Mouse (Mus musculus) skeletal muscle tissue, adult 2 months (tissue): ENCODE data around the gene Hoxc10.

Experiments used
- DNase-seq: peaks from one replicate; pipeline ENCODE4 v3.0.0-alpha.2; 2012; ENCODE audit warnings: low read depth, low spot score

The Hoxc10 gene

GRCm38 (mm10) chr15:102990461-102991397 lies 24.1 kb downstream of the Hoxc10 start, which contains the start of gene Hoxc8:
TSS of gene Hoxc8 (plus strand) at chr15:102990607.
- DNase-seq: no peak

GRCm38 (mm10) chr15:102991782-102992181 lies 25.2 kb downstream of the Hoxc10 start:
- DNase-seq: no peak

- no peak for DNase-seq
Observed at GRCm38 (mm10) chr15:102992206-102992605, 25.6 kb downstream of the Hoxc10 start.

GRCm38 (mm10) chr15:102992863-102993262 lies 26.3 kb downstream of the Hoxc10 start:
- DNase-seq: no peak

GRCm38 (mm10) chr15:102996548-102996947 lies 30.0 kb downstream of the Hoxc10 start:
- no peak for DNase-seq

GRCm38 (mm10) chr15:102997431-102997830 lies 30.8 kb downstream of the Hoxc10 start:
- no peak for DNase-seq

DNA sequence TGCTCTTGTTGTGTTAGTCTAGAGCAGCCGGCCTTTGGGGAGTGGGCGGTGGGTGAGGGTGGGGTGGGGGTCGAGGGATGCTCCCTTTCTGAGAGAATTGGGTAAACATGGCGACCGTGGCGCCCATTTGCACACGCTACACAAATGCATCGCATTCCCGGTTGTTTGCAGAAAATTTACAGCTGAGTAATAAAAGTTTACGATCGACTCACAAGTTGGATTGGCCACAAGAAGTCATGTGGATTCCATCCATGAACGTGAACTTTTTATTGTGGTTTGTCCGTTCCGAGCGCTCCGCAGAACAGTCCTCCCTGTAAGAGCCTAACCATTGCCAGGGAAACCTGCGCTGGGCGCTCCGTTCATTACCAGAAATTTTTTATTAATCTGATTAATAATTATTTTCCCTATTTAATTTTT lies 31.4 kb downstream of the Hoxc10 start, which contains the start of gene Hoxc6:
Gene Hoxc6, plus strand, starts transcription at position 319 of the 417 bp plus-strand sequence.
- DNase-seq: no peak

- no peak for DNase-seq
Observed at GRCm38 (mm10) chr15:102998608-102999182, 32.1 kb downstream of the Hoxc10 start.

- DNase-seq: peak; percentile 95
Observed at GRCm38 (mm10) chr15:102999183-102999831, 32.7 kb downstream of the Hoxc10 start.

GRCm38 (mm10) chr15:102999955-103000354 lies 33.4 kb downstream of the Hoxc10 start:
- peak; percentile 65 for DNase-seq

DNA sequence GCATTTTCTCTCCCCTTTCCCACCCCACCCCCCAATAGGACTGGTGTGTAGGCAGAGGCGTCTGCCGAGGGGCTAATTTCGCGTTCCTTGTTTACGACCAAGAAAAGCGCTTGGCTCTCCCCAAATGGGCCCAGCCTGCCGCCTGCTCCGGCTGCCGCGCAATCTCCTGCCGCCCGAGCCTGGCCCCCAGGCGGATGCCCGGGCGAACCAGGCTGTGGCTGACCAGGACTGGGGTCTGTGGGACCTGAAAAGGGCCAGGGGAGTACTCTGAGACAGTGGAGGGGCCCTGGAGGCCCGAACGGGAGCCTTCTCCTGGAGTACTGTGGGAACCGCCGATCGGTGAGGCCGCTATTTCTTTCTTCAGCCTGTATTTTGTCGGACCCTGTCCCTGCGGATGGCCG lies 33.9 kb downstream of the Hoxc10 start:
- no peak for DNase-seq

GRCm38 (mm10) chr15:103001370-103001769 lies 34.8 kb downstream of the Hoxc10 start:
- peak; percentile 71 for DNase-seq

DNA sequence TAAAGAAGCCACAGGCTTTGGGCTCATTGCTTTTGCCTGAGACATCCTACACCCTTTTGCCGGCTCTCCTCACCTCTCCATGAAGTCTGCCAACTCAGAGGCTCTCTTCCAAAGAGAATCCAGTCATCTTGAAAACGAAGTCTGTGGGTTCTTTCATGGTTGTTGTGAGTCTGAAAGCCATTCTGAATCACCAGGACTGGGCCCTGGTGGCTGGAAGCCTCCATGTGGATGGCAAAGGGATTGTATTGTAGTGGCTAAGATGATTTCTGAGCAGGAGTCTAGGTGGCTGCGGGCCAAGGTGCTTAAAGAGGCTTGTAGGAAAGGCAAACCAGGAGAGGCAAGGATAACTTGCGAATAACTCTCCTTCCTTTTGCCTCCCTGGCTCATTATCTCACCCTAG lies 35.6 kb downstream of the Hoxc10 start:
- DNase-seq: no peak

DNA sequence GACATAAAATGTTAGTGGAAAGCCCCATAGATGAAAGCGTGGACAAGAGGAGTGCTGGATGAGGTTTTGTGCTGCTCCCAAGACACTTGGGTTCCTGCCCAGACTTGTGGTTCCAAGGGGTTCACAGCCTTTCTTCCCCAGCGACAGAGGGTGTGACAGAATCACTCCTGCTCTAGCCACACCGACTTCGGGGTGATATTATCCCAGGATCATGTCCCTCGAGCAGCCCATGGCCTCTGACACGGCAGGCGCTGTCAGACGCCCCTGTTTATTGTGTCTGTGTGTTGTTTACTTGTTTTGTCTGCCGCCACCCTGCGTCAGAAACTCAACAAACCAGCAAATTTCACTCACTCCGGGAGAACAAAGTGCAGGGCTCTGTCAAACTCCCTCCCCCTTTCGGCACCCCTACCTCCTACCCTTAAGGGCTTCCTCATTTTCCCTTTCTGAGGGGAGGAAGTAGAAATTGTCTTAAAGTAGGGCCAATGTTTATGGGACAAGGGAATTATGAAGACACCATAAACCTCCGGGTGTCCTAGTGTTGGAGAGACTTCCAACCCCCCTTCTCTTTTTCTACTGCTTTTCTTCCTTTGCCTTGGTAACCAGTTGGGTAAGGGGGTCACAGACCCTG lies 36.3 kb downstream of the Hoxc10 start:
- no peak for DNase-seq

DNA sequence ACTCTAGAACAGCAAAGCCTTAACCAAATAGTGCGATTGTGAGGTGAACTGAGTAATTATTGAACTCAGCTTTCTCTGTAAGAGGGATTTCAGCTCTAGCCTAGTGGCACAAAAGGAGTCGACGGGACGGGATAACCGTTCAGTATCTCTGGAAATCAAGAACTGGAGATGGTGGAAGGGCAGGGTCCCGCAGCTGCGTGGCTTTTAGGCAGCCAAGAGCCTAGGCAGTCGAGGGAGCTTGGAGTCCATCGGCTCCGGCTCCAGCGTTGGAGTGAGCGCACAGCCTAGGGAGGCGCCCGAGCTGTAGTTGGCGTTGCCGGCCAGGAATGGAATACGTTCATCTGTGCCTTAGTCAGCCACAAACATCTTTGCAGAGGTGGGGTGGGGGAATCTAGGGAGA lies 38.7 kb downstream of the Hoxc10 start:
- DNase-seq: no peak

DNA sequence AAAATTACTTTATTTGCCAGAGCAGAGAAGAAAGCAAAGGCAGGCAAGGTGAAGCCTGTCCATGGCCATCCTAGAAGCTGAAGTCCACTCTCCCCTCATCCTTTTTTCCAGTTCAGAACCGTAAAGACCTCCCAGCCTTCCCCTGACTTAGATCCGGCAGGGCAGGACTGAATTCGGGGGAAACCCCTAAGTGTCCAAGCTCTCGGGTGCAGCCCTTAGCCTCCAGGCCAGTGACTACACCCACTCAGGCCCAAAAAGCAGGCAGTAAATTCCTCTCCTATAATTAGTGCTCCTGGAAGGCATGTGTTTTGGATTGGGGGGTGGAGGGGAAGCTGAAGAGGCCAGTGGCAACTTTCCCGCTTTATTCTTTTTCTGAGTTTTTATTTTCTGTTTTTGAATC lies 39.2 kb downstream of the Hoxc10 start:
- no peak for DNase-seq

DNA sequence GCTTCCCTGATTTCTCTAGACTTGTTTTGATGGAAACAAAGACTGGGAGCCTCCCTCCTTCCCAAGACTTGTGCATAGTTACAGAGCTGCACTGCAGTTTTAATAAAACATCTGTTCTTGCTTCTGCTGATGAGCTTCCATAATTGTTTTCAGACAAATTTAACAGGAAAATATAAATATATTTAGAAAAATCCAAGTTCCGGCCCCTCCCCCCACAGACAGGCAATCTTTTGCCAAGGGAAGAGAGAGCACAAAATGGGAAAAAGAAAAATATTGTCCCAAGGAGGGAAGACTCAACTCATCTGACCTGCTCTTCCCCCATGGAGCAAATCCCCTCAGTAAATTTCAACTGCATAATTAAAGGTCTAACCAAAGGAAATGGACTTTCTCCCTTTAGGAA lies 39.7 kb downstream of the Hoxc10 start:
- DNase-seq: no peak

DNA sequence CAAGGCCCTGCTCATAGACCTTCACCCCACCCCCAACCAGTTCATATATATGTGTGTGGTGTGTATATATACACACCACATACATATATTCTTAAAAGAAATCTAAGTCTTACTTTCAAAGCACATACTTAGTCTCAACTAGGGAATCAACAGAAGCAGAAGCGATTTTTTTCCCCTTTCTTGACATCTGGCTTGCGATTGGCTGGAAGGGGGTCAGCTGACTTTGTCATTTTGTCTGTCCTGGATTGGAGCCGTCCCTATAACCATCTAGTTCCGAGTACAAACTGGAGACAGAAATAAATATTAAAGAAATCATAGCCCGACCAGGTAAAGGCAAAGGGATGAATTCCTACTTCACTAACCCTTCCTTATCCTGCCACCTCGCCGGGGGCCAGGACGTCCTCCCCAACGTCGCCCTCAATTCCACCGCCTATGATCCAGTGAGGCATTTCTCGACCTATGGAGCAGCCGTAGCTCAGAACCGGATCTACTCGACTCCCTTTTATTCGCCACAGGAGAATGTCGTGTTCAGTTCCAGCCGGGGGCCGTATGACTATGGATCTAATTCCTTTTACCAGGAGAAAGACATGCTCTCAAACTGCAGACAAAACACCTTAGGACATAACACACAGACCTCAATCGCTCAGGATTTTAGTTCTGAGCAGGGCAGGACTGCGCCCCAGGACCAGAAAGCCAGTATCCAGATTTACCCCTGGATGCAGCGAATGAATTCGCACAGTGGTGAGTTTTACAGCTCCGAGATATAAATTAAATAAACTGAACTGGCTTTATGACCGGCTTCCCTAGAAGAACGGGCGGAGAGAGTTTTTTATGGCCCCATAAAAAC lies 42.9 kb downstream of the Hoxc10 start:
- no peak for DNase-seq

DNA sequence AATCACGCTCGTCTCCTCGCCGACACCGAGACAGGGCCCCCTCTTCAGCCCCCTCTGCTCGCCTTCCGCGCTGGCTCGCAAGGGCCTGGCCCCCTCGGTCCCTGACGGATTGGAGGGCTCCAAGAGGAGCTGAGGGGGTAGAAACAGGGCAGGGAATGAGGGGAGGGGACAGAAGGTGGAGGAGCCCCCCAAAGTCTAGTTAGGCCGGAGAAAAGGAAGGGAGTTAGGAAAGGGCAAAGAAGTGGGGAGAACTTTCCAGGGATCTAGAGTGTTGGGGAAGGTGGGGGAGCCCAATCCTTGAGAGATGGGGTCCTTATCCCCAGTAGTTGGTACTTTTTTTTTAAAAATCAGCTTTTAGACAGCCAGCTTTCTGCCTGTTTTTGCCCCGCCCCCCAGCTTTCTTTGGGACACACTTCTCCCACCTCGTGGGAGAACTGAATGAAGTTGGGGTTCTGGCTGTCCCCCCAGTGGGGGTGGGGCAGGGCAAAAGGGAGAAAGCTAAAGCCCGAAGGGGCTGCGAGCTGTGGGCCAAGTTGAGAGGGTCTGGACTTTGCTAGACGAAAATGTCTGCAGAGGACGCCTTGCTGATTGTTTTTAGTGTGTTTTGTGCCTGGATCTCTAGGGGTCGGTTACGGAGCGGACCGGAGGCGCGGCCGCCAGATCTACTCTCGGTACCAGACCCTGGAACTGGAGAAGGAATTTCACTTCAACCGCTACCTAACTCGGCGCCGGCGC lies 43.7 kb downstream of the Hoxc10 start:
- no peak for DNase-seq

GRCm38 (mm10) chr15:103010847-103011555 lies 44.4 kb downstream of the Hoxc10 start:
- no peak for DNase-seq
